Mouse (Mus musculus) left cerebral cortex, adult 2 months (tissue): ENCODE measurements at regions not wholly inside any gene's neighbourhood (a gene's known extent, or its start where the extent isn't known, plus 50 kb on each side); places are given as distances from the start of the nearest gene placed in this dataset.

ENCODE experiments used
- DNase-seq, 2 experiments: peaks; one replicate each; pipeline ENCODE4 v3.0.0; 2021 to 2022; ENCODE audit warnings: low spot score in 2 of 2, mixed read lengths in 1 of 2; ENCODE audit errors: extremely low spot score in 1 of 2
- H3K27ac ChIP-seq: fragments of 200-600 bp; 2 replicates; pipeline ENCODE4 v1.8.1; 2022
- H3K4me3 ChIP-seq: fragments of 200-600 bp; 2 replicates; pipeline ENCODE4 v1.8.1; 2022
- CTCF ChIP-seq: fragments of 200-600 bp; IDR thresholded peaks from 2 replicates; pipeline ENCODE4 v1.8.1; 2022; ENCODE audit warnings: antibody characterized with exemption, mild to moderate bottlenecking, moderate library complexity
- intact Hi-C: fragments of 180-260 bp; cut with DNase I; formaldehyde crosslinking; loops from one replicate; pipeline ENCODE4 v1.15.1; 2025

DNA sequence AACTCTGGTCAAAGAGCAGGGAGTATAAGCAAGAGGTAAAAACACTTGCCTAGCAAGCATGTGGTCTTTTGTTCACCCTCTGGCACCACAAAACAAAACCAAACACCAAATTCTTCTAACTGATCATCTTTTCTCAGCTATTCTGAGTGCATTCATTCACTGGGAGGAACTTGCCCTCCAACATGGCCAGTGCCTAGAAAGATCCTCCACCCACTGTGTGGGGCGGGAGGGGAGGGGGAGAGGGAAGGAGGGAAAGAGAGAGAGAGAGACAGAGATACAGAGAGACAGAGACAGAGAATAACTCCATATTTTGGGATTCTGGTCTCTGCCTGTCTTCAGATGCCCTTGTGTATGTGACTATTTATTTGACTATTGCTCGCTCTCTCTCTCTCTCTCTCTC, 360.9 kb downstream of the Nuf2 start:
- no peak overlapping the region for H3K27ac ChIP-seq
- intact Hi-C loops: no loop called here
- no peak for DNase-seq
- TF ChIP-seq CTCF: no peak
- no peak overlapping the region for H3K4me3 ChIP-seq

- Histone ChIP-seq H3K27ac (no peak overlapping the region), H3K4me3 (no peak overlapping the region)
- TF ChIP-seq CTCF: no peak
- DNase-seq: no peak
- intact Hi-C loops: no loop called here
Observed at GRCm38 (mm10) chr1:169168033-169168432, 363.2 kb downstream of the Nuf2 start.

DNA sequence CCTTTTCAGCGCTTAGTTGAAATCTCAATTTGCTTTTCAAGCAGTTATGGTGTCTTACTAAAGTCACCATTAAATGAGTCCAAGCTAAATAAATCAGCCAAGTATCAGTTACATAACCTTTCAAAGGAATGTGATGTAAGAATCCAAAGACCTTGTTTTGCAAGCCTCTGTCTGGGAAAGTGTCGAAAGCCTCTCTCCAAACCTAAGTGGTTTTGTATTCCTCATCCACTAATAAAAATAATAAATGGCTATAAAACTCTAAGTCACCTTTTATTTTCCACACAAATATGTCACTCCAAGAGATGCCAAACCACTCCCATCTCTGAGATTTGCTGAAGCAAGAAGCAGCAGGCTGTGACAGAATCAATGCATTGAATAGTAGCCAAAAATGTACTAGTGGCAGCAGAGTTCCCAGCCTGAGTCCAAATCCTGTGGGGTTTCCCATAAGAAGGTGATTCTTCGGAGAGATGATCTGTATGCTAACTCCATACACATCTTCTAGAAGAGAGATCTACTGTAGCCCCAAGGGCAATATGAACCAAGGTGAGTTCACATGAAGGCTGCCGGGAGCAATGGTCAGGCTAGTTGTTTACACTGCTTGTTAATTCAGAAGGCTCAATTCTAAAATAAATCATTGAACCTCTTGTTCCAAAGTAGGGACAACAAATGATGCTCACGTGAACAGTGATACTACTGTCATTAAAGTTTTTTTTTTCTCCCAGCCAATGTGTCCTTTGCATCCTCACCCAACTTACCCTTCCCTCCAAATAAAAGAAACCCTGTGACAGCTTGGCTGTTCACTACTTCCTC, 365.0 kb downstream of the Nuf2 start:
- Histone ChIP-seq H3K27ac (no peak overlapping the region), H3K4me3 (no peak overlapping the region)
- DNase-seq: no peak
- no peak for TF ChIP-seq CTCF
- intact Hi-C loops: no loop called here

DNA sequence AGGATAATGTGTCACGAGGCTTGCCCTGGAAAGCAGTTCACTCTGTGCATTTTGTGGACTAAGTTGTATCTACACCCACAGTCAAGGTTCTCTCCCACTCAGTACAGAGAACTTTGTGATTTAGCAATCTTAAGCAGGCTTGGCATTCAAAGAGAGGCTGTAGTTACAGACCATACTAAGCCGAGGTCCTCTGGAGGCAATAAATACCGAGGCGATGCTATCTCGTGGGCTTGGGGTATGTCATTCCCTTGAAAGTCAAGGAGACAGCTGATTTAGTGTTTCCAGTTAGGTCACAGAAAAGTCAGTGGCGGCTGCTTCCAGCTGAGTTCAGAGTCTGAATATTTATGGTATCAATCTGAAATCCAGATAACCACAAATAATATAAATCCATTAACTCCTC, 370.4 kb downstream of the Nuf2 start:
- Histone ChIP-seq H3K27ac (no peak overlapping the region), H3K4me3 (no peak overlapping the region)
- no peak for TF ChIP-seq CTCF
- intact Hi-C loops: no loop called here
- no peak for DNase-seq

- TF ChIP-seq CTCF: no peak
- Histone ChIP-seq H3K27ac (no peak overlapping the region), H3K4me3 (no peak overlapping the region)
- no peak for DNase-seq
- intact Hi-C loops: no loop called here
Observed at GRCm38 (mm10) chr1:169160220-169160619, 371.0 kb downstream of the Nuf2 start.

- H3K4me3 ChIP-seq: no peak overlapping the region
- intact Hi-C loops: loop anchor here (10.0 kb wide), 1 partner anchor 215 kb away; no protein-coding TSS in a partner anchor
- no peak for TF ChIP-seq CTCF
- H3K27ac ChIP-seq: no peak overlapping the region
- no peak for DNase-seq
Observed at GRCm38 (mm10) chr1:169159786-169160185, 371.5 kb downstream of the Nuf2 start.

DNA sequence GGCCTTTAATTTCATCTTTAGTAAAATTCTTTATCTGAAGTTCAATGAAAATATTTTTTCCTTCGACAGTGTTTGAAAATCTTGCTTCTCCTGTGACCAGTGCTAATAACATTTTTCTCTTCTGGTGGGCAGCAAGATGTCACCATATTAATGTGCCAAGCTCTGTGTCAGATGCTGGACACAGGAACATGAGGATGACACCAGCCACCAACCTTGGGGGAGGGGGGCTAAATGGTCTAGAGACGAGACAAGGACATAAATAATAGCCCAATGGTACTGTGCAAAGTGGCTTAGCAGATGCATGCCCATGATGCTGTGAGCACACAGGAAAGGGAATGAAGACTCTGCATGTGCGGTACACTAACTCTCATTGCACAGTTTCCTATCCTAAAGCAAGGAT, 373.8 kb downstream of the Nuf2 start:
- DNase-seq: no peak
- intact Hi-C loops: loop anchor here (2.0 to 10.0 kb wide), 3 partner anchors 189 to 725 kb away; partner anchors contain the start of gene Pbx1
- no peak overlapping the region for H3K4me3 ChIP-seq
- no peak for TF ChIP-seq CTCF
- no peak overlapping the region for H3K27ac ChIP-seq

DNA sequence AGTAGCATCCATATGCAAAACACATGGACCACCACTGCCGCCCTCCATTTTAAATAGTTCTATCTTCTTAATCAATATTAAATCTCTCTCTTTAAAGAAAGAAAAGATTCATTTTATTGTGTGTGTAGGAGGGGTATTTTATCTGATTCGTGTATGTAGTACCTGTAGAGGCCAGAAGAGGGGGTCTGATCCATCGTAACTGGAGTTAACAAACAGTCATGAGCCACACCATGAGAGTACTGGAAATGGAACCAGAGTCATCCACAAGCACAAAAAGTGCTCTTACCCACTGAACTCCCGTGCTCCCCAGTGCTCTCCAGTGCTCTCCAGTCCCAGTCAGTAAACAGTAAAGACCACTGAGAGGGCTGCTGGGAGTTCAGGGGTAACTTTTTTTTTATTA, 374.4 kb downstream of the Nuf2 start:
- H3K4me3 ChIP-seq: no peak overlapping the region
- TF ChIP-seq CTCF: peak; percentile 16
- intact Hi-C loops: loop anchor here (1.0 to 10.0 kb wide), 5 partner anchors 190 to 1178 kb away; partner anchors contain the start of gene Pbx1
- H3K27ac ChIP-seq: no peak overlapping the region
- DNase-seq: no peak

- peak overlapping the region; percentile 32; the same call in 1 of the 2 replicates for H3K27ac ChIP-seq
- TF ChIP-seq CTCF: no peak
- DNase-seq: peak; percentile 55 to 56
- intact Hi-C loops: loop anchor here (1.0 to 10.0 kb wide), 5 partner anchors 191 to 1176 kb away; partner anchors contain the start of gene Pbx1
- H3K4me3 ChIP-seq: no peak overlapping the region
Observed at GRCm38 (mm10) chr1:169155484-169156459, 375.5 kb downstream of the Nuf2 start.

GRCm38 (mm10) chr1:169142216-169142615, 389.0 kb downstream of the Nuf2 start:
- intact Hi-C loops: no loop called here
- no peak for TF ChIP-seq CTCF
- DNase-seq: no peak
- no peak overlapping the region for H3K27ac ChIP-seq
- H3K4me3 ChIP-seq: no peak overlapping the region

- no peak overlapping the region for H3K4me3 ChIP-seq
- DNase-seq: no peak
- TF ChIP-seq CTCF: no peak
- intact Hi-C loops: no loop called here
- H3K27ac ChIP-seq: no peak overlapping the region
Observed at GRCm38 (mm10) chr1:169140056-169140455, 391.2 kb downstream of the Nuf2 start.

- Histone ChIP-seq H3K27ac (no peak overlapping the region), H3K4me3 (no peak overlapping the region)
- TF ChIP-seq CTCF: no peak
- intact Hi-C loops: no loop called here
- no peak for DNase-seq
Observed at GRCm38 (mm10) chr1:169139507-169139906, 391.8 kb downstream of the Nuf2 start.
